Mouse (Mus musculus): ENCODE measurements at regions not wholly inside any gene's neighbourhood (a gene's known extent, or its start where the extent isn't known, plus 50 kb on each side); places are given as distances from the start of the nearest gene placed in this dataset.
"Not testable (repeated sequence)": the region's sequence is repeated elsewhere in the genome, so short reads cannot be mapped to it uniquely, and the experiment has no call there.

GRCm38 (mm10) chr1:107993013-107993412 is 403.2 kb downstream of the Serpinb8 start:
- no peak for ATAC-seq (ENCODE audit: insufficient number of reproducible peaks, low FRiP score, low TSS enrichment, low read depth)
- Histone ChIP-seq H3K4me3 (no peak overlapping the region), H3K27ac (no peak overlapping the region), H3K4me1 (no peaks in the 10 kb centered on the region), H3K27me3 (no peaks in the 10 kb centered on the region), H3K9ac (no peak overlapping the region), H3K4me2 (no peak overlapping the region), H3K36me3 (no peaks in the 10 kb centered on the region), H3K9me3 (no peaks in the 10 kb centered on the region)
- WGBS, result 79% methylated on average over 4 of the region's 4 CpGs

- no peaks in the 10 kb centered on the region for H3K36me3 ChIP-seq
- WGBS, result 76% methylated on average over 5 of the region's 5 CpGs
- H3K4me2 ChIP-seq, result no peak overlapping the region
- no peak overlapping the region for H3K27ac ChIP-seq
- no peaks in the 10 kb centered on the region for H3K27me3 ChIP-seq
- H3K4me1 ChIP-seq, result no peaks in the 10 kb centered on the region
- H3K4me3 ChIP-seq, result no peak overlapping the region
- ATAC-seq (ENCODE audit: insufficient number of reproducible peaks, low FRiP score, low TSS enrichment, low read depth), result no peak
- no peaks in the 10 kb centered on the region for H3K9me3 ChIP-seq
- no peak overlapping the region for H3K9ac ChIP-seq
These were observed 434.0 kb downstream of the Serpinb8 start for GRCm38 (mm10) chr1:108023721-108024353.

GRCm38 (mm10) chr1:108024705-108025104 is 434.9 kb downstream of the Serpinb8 start:
- Histone ChIP-seq H3K9me3 (no peaks in the 10 kb centered on the region), H3K27me3 (no peaks in the 10 kb centered on the region), H3K4me1 (no peaks in the 10 kb centered on the region), H3K27ac (no peak overlapping the region), H3K4me3 (no peak overlapping the region), H3K9ac (no peak overlapping the region), H3K4me2 (no peak overlapping the region), H3K36me3 (no peaks in the 10 kb centered on the region)
- no peak for ATAC-seq (ENCODE audit: insufficient number of reproducible peaks, low FRiP score, low TSS enrichment, low read depth)
- 82% methylated on average over 1 of the region's 1 CpGs for WGBS

- no peaks in the 10 kb centered on the region for H3K9me3 ChIP-seq
- no peak for ATAC-seq (ENCODE audit: insufficient number of reproducible peaks, low FRiP score, low TSS enrichment, low read depth)
- no peak overlapping the region for H3K4me2 ChIP-seq
These were observed 436.7 kb downstream of the Serpinb8 start for GRCm38 (mm10) chr1:108026461-108026860.

DNA sequence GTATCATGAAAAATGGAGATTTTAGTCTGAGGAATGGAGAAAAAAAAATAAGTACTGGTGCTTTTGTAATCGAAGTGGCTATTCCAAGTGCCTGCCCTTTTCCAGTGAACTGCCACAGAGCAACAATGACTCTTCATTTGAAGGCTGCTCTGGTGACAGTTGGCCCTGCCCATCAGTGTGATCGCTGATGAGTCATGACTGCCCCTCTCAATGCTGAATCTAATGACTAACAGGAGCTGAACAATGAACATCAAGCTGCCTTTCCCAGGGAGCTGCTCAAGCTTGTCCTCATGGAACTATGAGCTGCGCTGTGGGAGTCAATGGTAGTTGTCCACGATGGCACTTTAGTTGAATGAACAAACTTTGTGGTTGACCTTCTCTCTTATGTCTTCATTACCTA is 456.4 kb downstream of the Serpinb8 start:
- Histone ChIP-seq H3K36me3 (no peaks in the 10 kb centered on the region), H3K9ac (no peak overlapping the region)

More at GRCm38 (mm10) chr1:108026461-108026860, 436.7 kb downstream of the Serpinb8 start:
- Histone ChIP-seq H3K9ac (no peak overlapping the region), H3K4me1 (no peaks in the 10 kb centered on the region), H3K27me3 (no peaks in the 10 kb centered on the region), H3K27ac (no peak overlapping the region), H3K4me3 (no peak overlapping the region), H3K36me3 (no peaks in the 10 kb centered on the region)

GRCm38 (mm10) chr1:108046857-108047714 is 457.3 kb downstream of the Serpinb8 start:
- Histone ChIP-seq H3K36me3 (no peaks in the 10 kb centered on the region), H3K4me2 (no peak overlapping the region), H3K9ac (no peak overlapping the region), H3K27me3 (no peaks in the 10 kb centered on the region), H3K27ac (no peak overlapping the region), H3K4me1 (no peaks in the 10 kb centered on the region), H3K4me3 (no peak overlapping the region), H3K9me3 (no peaks in the 10 kb centered on the region)
- no peak for ATAC-seq (ENCODE audit: insufficient number of reproducible peaks, low FRiP score, low TSS enrichment, low read depth)
- WGBS, result 56% methylated on average over 5 of the region's 5 CpGs

More for the DNA sequence above, 456.4 kb downstream of the Serpinb8 start:
- WGBS, result 90% methylated on average over 4 of the region's 4 CpGs
- H3K4me1 ChIP-seq, result no peaks in the 10 kb centered on the region
- no peak overlapping the region for H3K4me2 ChIP-seq
- H3K4me3 ChIP-seq, result no peak overlapping the region
- no peaks in the 10 kb centered on the region for H3K27me3 ChIP-seq
- no peak for ATAC-seq (ENCODE audit: insufficient number of reproducible peaks, low FRiP score, low TSS enrichment, low read depth)
- H3K27ac ChIP-seq, result no peak overlapping the region
- no peaks in the 10 kb centered on the region for H3K9me3 ChIP-seq

DNA sequence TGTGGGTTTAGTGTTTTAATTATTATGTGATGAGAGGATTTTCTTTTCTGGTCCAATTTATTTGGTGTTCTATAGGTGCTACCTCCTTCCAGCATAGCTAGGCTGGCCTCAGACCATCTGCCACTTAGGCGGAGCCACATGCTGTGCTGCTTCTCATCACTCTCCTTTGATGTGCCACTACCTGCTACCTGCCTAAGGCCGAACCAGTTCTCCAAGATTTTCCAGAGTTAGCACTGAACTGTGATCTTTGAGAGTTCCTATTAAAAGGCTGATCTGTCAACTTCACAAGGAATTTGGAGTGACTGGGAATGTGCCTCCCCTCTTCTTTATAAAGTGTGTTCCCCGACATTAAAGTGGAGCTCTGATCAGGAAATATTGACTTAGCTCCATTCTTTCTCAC is 504.8 kb downstream of the Serpinb8 start:
- H3K4me2 ChIP-seq, result no peak overlapping the region
- ATAC-seq (ENCODE audit: insufficient number of reproducible peaks, low FRiP score, low TSS enrichment, low read depth), result no peak
- no peak overlapping the region for H3K27ac ChIP-seq
- no peaks in the 10 kb centered on the region for H3K27me3 ChIP-seq
- no peaks in the 10 kb centered on the region for H3K4me1 ChIP-seq
- H3K9ac ChIP-seq, result no peak overlapping the region
- no peak overlapping the region for H3K4me3 ChIP-seq
- WGBS, result 52% methylated on average over 3 of the region's 3 CpGs
- H3K9me3 ChIP-seq, result no peaks in the 10 kb centered on the region
- H3K36me3 ChIP-seq, result no peaks in the 10 kb centered on the region

- ATAC-seq (ENCODE audit: insufficient number of reproducible peaks, low FRiP score, low TSS enrichment, low read depth), result no peak
- no peak overlapping the region for H3K9ac ChIP-seq
- H3K4me2 ChIP-seq, result no peak overlapping the region
- no peaks in the 10 kb centered on the region for H3K27me3 ChIP-seq
- no peak overlapping the region for H3K4me3 ChIP-seq
- no peaks in the 10 kb centered on the region for H3K4me1 ChIP-seq
- no peaks in the 10 kb centered on the region for H3K36me3 ChIP-seq
- no peak overlapping the region for H3K27ac ChIP-seq
- H3K9me3 ChIP-seq, result no peaks in the 10 kb centered on the region
- 83% methylated on average over 2 of the region's 2 CpGs for WGBS
These were observed 512.8 kb downstream of the Serpinb8 start for GRCm38 (mm10) chr1:108102607-108103006.

DNA sequence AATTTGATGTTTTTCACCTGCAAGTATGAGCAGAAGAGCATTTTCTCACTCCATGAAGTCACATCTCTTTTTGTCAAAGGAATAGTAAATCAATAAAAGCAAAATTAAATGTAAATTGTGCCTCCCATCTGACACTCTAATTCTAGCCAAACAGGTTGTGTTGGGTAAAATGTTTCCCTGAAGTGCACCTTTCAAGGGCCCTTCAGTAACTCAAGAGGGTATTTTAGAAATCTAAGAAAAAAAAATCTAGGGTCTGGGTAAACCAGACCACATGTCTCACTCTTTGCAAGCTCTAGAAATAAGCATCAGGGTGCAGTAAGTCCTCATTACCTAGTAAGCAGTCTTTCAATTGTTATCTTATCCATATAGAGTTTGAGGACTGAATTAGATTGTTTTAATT is 521.2 kb downstream of the Serpinb8 start:
- Histone ChIP-seq H3K4me2 (no peak overlapping the region), H3K4me1 (no peaks in the 10 kb centered on the region), H3K36me3 (no peaks in the 10 kb centered on the region), H3K9me3 (no peaks in the 10 kb centered on the region), H3K9ac (no peak overlapping the region), H3K4me3 (no peak overlapping the region), H3K27me3 (no peaks in the 10 kb centered on the region), H3K27ac (no peak overlapping the region)
- no peak for ATAC-seq (ENCODE audit: insufficient number of reproducible peaks, low FRiP score, low TSS enrichment, low read depth)

- H3K4me2 ChIP-seq, result no peak overlapping the region
- H3K4me1 ChIP-seq, result no peaks in the 10 kb centered on the region
- 81% methylated on average over 4 of the region's 4 CpGs for WGBS
- no peaks in the 10 kb centered on the region for H3K36me3 ChIP-seq
- no peaks in the 10 kb centered on the region for H3K9me3 ChIP-seq
- no peak overlapping the region for H3K27ac ChIP-seq
- H3K9ac ChIP-seq, result no peak overlapping the region
- H3K27me3 ChIP-seq, result no peaks in the 10 kb centered on the region
- no peak for ATAC-seq (ENCODE audit: insufficient number of reproducible peaks, low FRiP score, low TSS enrichment, low read depth)
- H3K4me3 ChIP-seq, result no peak overlapping the region
These were observed 537.6 kb downstream of the Serpinb8 start for GRCm38 (mm10) chr1:108127393-108127792.

- no peak overlapping the region for H3K27ac ChIP-seq
- H3K4me1 ChIP-seq, result no peaks in the 10 kb centered on the region
- H3K4me3 ChIP-seq, result no peak overlapping the region
- no peak for ATAC-seq (ENCODE audit: insufficient number of reproducible peaks, low FRiP score, low TSS enrichment, low read depth)
- H3K9me3 ChIP-seq, result no peaks in the 10 kb centered on the region
- H3K4me2 ChIP-seq, result no peak overlapping the region
- no peaks in the 10 kb centered on the region for H3K36me3 ChIP-seq
- 77% methylated on average over 1 of the region's 1 CpGs for WGBS
- H3K27me3 ChIP-seq, result no peaks in the 10 kb centered on the region
- no peak overlapping the region for H3K9ac ChIP-seq
These were observed 542.2 kb downstream of the Serpinb8 start for GRCm38 (mm10) chr1:108132006-108132405.

DNA sequence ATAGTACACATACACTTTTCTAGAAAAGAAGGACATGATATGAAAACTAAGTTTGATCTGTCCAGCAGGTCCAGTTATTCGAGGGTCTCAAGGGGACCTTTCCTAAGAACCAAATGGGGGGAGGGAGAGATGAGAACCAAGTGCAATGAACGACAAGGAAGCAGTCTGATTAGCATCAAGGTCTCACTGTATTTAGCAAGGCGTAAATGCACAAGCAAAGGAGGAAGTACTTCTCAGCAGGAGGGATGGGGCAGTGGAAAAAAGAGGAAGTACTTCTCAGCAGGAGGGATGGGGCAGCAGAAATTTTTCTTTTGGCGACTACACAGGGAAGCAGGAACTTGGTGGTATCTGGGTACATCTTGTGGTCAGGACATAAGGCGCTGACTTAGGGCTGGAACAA is 545.5 kb downstream of the Serpinb8 start:
- H3K27me3 ChIP-seq; ATAC-seq (ENCODE audit: insufficient number of reproducible peaks, low FRiP score, low TSS enrichment, low read depth); H3K4me2 ChIP-seq; H3K4me1 ChIP-seq; H3K9ac ChIP-seq; H3K4me3 ChIP-seq; H3K36me3 ChIP-seq; H3K27ac ChIP-seq; H3K9me3 ChIP-seq: not testable (repeated sequence)
- 76% methylated on average over 5 of the region's 5 CpGs for WGBS

All from limb, embryonic 15.5 days (tissue).